Mouse (Mus musculus) midbrain, embryonic 16.5 days (tissue): ENCODE results near the gene Vmn2r17. TPM values are rescaled to one million over a fixed set of nuclear protein-coding genes. Genes with fewer than 3 reads are reported as not detected.

ENCODE experiments used
- ATAC-seq: fragments of 200-750 bp; cut with Nextera tagmentation; 2 replicates; pipeline ENCODE4 v1.8.0; 2017; ENCODE audit warnings: moderate TSS enrichment
- H3K27ac ChIP-seq: fragments of 300-500 bp; sonication (generic); 2 replicates; pipeline ENCODE4 v1.5.1; 2014; ENCODE audit warnings: mild to moderate bottlenecking, low read length, mixed read lengths
- H3K27me3 ChIP-seq: fragments of 300-500 bp; sonication (generic); 2 replicates; pipeline ENCODE4 v1.6.1; 2014; ENCODE audit warnings: low read depth, low read length, mixed read lengths; ENCODE audit not compliant: control insufficient read depth, insufficient read depth
- H3K36me3 ChIP-seq: fragments of 300-500 bp; sonication (generic); 2 replicates; pipeline ENCODE4 v1.6.1; 2014; ENCODE audit warnings: mild to moderate bottlenecking, low read length, moderate library complexity, mixed read lengths; ENCODE audit not compliant: control insufficient read depth, insufficient read depth
- H3K4me1 ChIP-seq: fragments of 300-500 bp; sonication (generic); 2 replicates; pipeline ENCODE4 v1.6.1; 2014; ENCODE audit warnings: mild to moderate bottlenecking, low read length, mixed read lengths; ENCODE audit not compliant: control insufficient read depth, insufficient read depth
- H3K4me2 ChIP-seq: fragments of 300-500 bp; sonication (generic); 2 replicates; pipeline ENCODE4 v1.6.1; 2014; ENCODE audit warnings: mild to moderate bottlenecking, low read length, mixed read lengths
- H3K4me3 ChIP-seq: fragments of 300-500 bp; sonication (generic); 2 replicates; pipeline ENCODE4 v1.5.1; 2014; ENCODE audit warnings: low read depth, mild to moderate bottlenecking, low read length, moderate library complexity, mixed read lengths
- H3K9ac ChIP-seq: fragments of 300-500 bp; sonication (generic); 2 replicates; pipeline ENCODE4 v1.6.1; 2014; ENCODE audit warnings: low read depth, low read length, mixed read lengths
- H3K9me3 ChIP-seq: fragments of 300-500 bp; sonication (generic); replicated peaks from 2 replicates; pipeline ENCODE4 v1.6.1; 2014; ENCODE audit warnings: mild to moderate bottlenecking, low read length, mixed read lengths; ENCODE audit not compliant: control insufficient read depth, poor library complexity, severe bottlenecking
- WGBS: fragments of 180-500 bp; shearing (Covaris S2); extraction: QIAGEN DNeasy Blood & Tissue Kit; methylation state at CpG from one replicate; pipeline ENCODE4 v1.1.7; 2014; 5-methylcytosine and 5-hydroxymethylcytosine counted together
- polyA plus RNA-seq: library from polyadenylated mRNA; unstranded; fragments of >200 nt; fragmentation: Nextera tagmentation; extraction: Ambion mirVana; gene quantifications from 2 replicates; pipeline ENCODE4 v1.2.1, GENCODE M21; 2015

Gene Vmn2r17
- not detected in 2 replicates for polyA plus RNA-seq

GRCm38 (mm10) chr5:109419388-109419787 is at the start of gene Vmn2r17:
Gene Vmn2r17 (plus strand): TSS chr5:109419688.
- ATAC-seq, result no peak
- Histone ChIP-seq H3K27me3 (no peaks in the 10 kb centered on the region), H3K4me3 (no peak within 1 kb of the TSS), H3K9me3 (peaks cover 10% of the 10 kb centered on the region), H3K4me2 (no peak within 1 kb of the TSS), H3K4me1 (no peaks in the 10 kb centered on the region), H3K9ac (no peak within 1 kb of the TSS), H3K27ac (no peak within 1 kb of the TSS), H3K36me3 (no peaks in the 10 kb centered on the region)
- 68% methylated on average over 2 of the region's 2 CpGs for WGBS

- no peaks in the 10 kb centered on the region for H3K36me3 ChIP-seq
- H3K9ac ChIP-seq, result no peak overlapping the region
- H3K27me3 ChIP-seq, result no peaks in the 10 kb centered on the region
- H3K4me1 ChIP-seq, result no peaks in the 10 kb centered on the region
- H3K9me3 ChIP-seq, result peaks cover 15% of the 10 kb centered on the region
- H3K4me2 ChIP-seq, result peak overlapping the region; percentile 28; the same call in 1 of the 2 replicates
- peak overlapping the region; percentile 29 for H3K4me3 ChIP-seq
- WGBS, result 29% methylated on average over 17 of the region's 21 CpGs
- ATAC-seq, result peak; percentile 77
- no peak overlapping the region for H3K27ac ChIP-seq
These were observed 47.4 kb downstream of the Vmn2r17 start for GRCm38 (mm10) chr5:109466576-109467506.

- Histone ChIP-seq H3K9me3 (0 out of 2 replicates have a peak, but pooled peaks cover 7% of the 10 kb centered on the region), H3K9ac (no peak overlapping the region), H3K4me3 (no peak overlapping the region), H3K36me3 (no peaks in the 10 kb centered on the region), H3K4me2 (no peak overlapping the region), H3K27me3 (no peaks in the 10 kb centered on the region), H3K27ac (no peak overlapping the region), H3K4me1 (no peaks in the 10 kb centered on the region)
- WGBS, result 6% methylated on average over 1 of the region's 1 CpGs
- no peak for ATAC-seq
These were observed 87.2 kb downstream of the Vmn2r17 start for GRCm38 (mm10) chr5:109506729-109507128.

Other genes starting within 250 kb of the Vmn2r17 start
- gene Vmn2r13, start 227.5 kb upstream of the Vmn2r17 start, polyA plus RNA-seq, result not detected in 2 replicates
- not detected in 2 replicates for gene Vmn2r14, start 195.0 kb upstream of the Vmn2r17 start, polyA plus RNA-seq
- gene Vmn2r15, start 122.0 kb upstream of the Vmn2r17 start, polyA plus RNA-seq, result not detected in 2 replicates
- gene Vmn2r16, start 89.5 kb upstream of the Vmn2r17 start, polyA plus RNA-seq, result not detected in 2 replicates
- gene Crlf2, start 139.3 kb downstream of the Vmn2r17 start, polyA plus RNA-seq, result 13.7 and 18.1 TPM in 2 replicates